Mouse (Mus musculus) embryonic facial prominence, embryonic 10.5 days (tissue): ENCODE measurements at regions not wholly inside any gene's neighbourhood (a gene's known extent, or its start where the extent isn't known, plus 50 kb on each side); places are given as distances from the start of the nearest gene placed in this dataset.
A peak's percentile ranks its signal among the peaks of the same experiment; 100 is the strongest.

ENCODE experiments used
- DNase-seq: peaks from one replicate; pipeline ENCODE4 v3.0.0-alpha.2; 2017; ENCODE audit warnings: low spot score
- H3K27ac ChIP-seq: fragments of 300-500 bp; sonication (generic); replicated peaks from 2 replicates; pipeline ENCODE4 v1.5.1; 2016; ENCODE audit warnings: mild to moderate bottlenecking
- H3K27me3 ChIP-seq: fragments of 300-500 bp; sonication (generic); replicated peaks from 2 replicates; pipeline ENCODE4 v1.6.1; 2016; ENCODE audit warnings: low read depth, mild to moderate bottlenecking; ENCODE audit not compliant: poor library complexity, severe bottlenecking
- H3K36me3 ChIP-seq: fragments of 300-500 bp; sonication (generic); replicated peaks from 2 replicates; pipeline ENCODE4 v1.6.1; 2016; ENCODE audit warnings: mild to moderate bottlenecking, moderate library complexity
- H3K4me1 ChIP-seq: fragments of 300-500 bp; sonication (generic); 2 replicates; pipeline ENCODE4 v1.6.1; 2016
- H3K4me3 ChIP-seq: fragments of 300-500 bp; sonication (generic); 2 replicates; pipeline ENCODE4 v1.5.1; 2016; ENCODE audit warnings: mild to moderate bottlenecking, moderate library complexity
- H3K9me3 ChIP-seq: fragments of 300-500 bp; sonication (generic); 2 replicates; pipeline ENCODE4 v1.6.1; 2016; ENCODE audit warnings: mild to moderate bottlenecking
- WGBS: fragments of 180-500 bp; shearing (Covaris S2); methylation state at CpG from one replicate; pipeline ENCODE4 v1.1.7; 2016; 5-methylcytosine and 5-hydroxymethylcytosine counted together

- no peak overlapping the region for H3K27ac ChIP-seq
- no peaks in the 10 kb centered on the region; the same call in 1 of the 2 replicates for H3K27me3 ChIP-seq
- no peak overlapping the region for H3K4me3 ChIP-seq
- no peaks in the 10 kb centered on the region for H3K9me3 ChIP-seq
- no peaks in the 10 kb centered on the region for H3K4me1 ChIP-seq
- no peaks in the 10 kb centered on the region for H3K36me3 ChIP-seq
- DNase-seq: no peak
- WGBS: 56% methylated on average over 10 of the region's 10 CpGs
These were observed 381.1 kb upstream of the Castor2 start for GRCm38 (mm10) chr5:133718187-133719078.

- H3K27ac ChIP-seq: no peak overlapping the region
- DNase-seq: no peak
- WGBS: 96% methylated on average over 1 of the region's 1 CpGs
These were observed 383.7 kb upstream of the Castor2 start for GRCm38 (mm10) chr5:133715830-133716229.

GRCm38 (mm10) chr5:133712652-133713051 is 386.9 kb upstream of the Castor2 start:
- H3K4me3 ChIP-seq: no peak overlapping the region
- no peaks in the 10 kb centered on the region for H3K9me3 ChIP-seq
- no peaks in the 10 kb centered on the region for H3K4me1 ChIP-seq
- no peaks in the 10 kb centered on the region for H3K36me3 ChIP-seq
- no peaks in the 10 kb centered on the region; the same call in 1 of the 2 replicates for H3K27me3 ChIP-seq
- no peak overlapping the region for H3K27ac ChIP-seq
- WGBS: 60% methylated on average over 3 of the region's 3 CpGs
- no peak for DNase-seq

More at GRCm38 (mm10) chr5:133715830-133716229, 383.7 kb upstream of the Castor2 start:
- H3K4me1 ChIP-seq: no peaks in the 10 kb centered on the region
- no peaks in the 10 kb centered on the region for H3K9me3 ChIP-seq
- no peaks in the 10 kb centered on the region for H3K36me3 ChIP-seq
- H3K27me3 ChIP-seq: no peaks in the 10 kb centered on the region; the same call in 1 of the 2 replicates
- no peak overlapping the region for H3K4me3 ChIP-seq

GRCm38 (mm10) chr5:133708881-133709280 is 390.6 kb upstream of the Castor2 start:
- Histone ChIP-seq H3K4me3 (no peak overlapping the region), H3K4me1 (no peaks in the 10 kb centered on the region), H3K9me3 (no peaks in the 10 kb centered on the region), H3K27me3 (no peaks in the 10 kb centered on the region), H3K27ac (no peak overlapping the region), H3K36me3 (no peaks in the 10 kb centered on the region)
- WGBS: 78% methylated on average over 8 of the region's 8 CpGs
- DNase-seq: no peak

- Histone ChIP-seq H3K27me3 (no peaks in the 10 kb centered on the region), H3K36me3 (no peaks in the 10 kb centered on the region), H3K27ac (no peak overlapping the region), H3K4me3 (no peak overlapping the region), H3K4me1 (no peaks in the 10 kb centered on the region), H3K9me3 (no peaks in the 10 kb centered on the region)
- DNase-seq: no peak
- 86% methylated on average over 2 of the region's 2 CpGs for WGBS
These were observed 413.3 kb upstream of the Castor2 start for GRCm38 (mm10) chr5:133686206-133686605.

- H3K36me3 ChIP-seq: no peaks in the 10 kb centered on the region
- H3K27me3 ChIP-seq: no peaks in the 10 kb centered on the region
- H3K9me3 ChIP-seq: no peaks in the 10 kb centered on the region
- WGBS: 72% methylated on average over 10 of the region's 10 CpGs
- no peak for DNase-seq
- H3K27ac ChIP-seq: no peak overlapping the region
- no peaks in the 10 kb centered on the region for H3K4me1 ChIP-seq
- no peak overlapping the region for H3K4me3 ChIP-seq
These were observed 416.5 kb upstream of the Castor2 start for GRCm38 (mm10) chr5:133683021-133683420.

GRCm38 (mm10) chr5:133676791-133677450 is 422.6 kb upstream of the Castor2 start:
- no peak for DNase-seq
- no peak overlapping the region for H3K27ac ChIP-seq

GRCm38 (mm10) chr5:133675636-133676035 is 423.9 kb upstream of the Castor2 start:
- H3K36me3 ChIP-seq: no peaks in the 10 kb centered on the region
- no peak overlapping the region for H3K4me3 ChIP-seq
- peaks cover 22% of the 10 kb centered on the region for H3K4me1 ChIP-seq
- 64% methylated on average over 3 of the region's 3 CpGs for WGBS
- H3K9me3 ChIP-seq: no peaks in the 10 kb centered on the region
- no peak overlapping the region for H3K27ac ChIP-seq
- DNase-seq: no peak
- 0 out of 2 replicates have a peak, but pooled peaks cover under 1% of the 10 kb centered on the region for H3K27me3 ChIP-seq

More at GRCm38 (mm10) chr5:133676791-133677450, 422.6 kb upstream of the Castor2 start:
- WGBS: 92% methylated on average over 15 of the region's 15 CpGs
- Histone ChIP-seq H3K4me1 (peaks cover 15% of the 10 kb centered on the region), H3K4me3 (no peak overlapping the region), H3K36me3 (no peaks in the 10 kb centered on the region), H3K27me3 (no peaks in the 10 kb centered on the region), H3K9me3 (no peaks in the 10 kb centered on the region)

GRCm38 (mm10) chr5:133666473-133666872 is 433.0 kb upstream of the Castor2 start:
- 39% methylated on average over 6 of the region's 6 CpGs for WGBS

GRCm38 (mm10) chr5:133662474-133663256 is 436.8 kb upstream of the Castor2 start:
- Histone ChIP-seq H3K4me1 (no peaks in the 10 kb centered on the region), H3K9me3 (no peaks in the 10 kb centered on the region), H3K27me3 (no peaks in the 10 kb centered on the region), H3K27ac (no peak overlapping the region), H3K36me3 (no peaks in the 10 kb centered on the region), H3K4me3 (no peak overlapping the region)
- DNase-seq: no peak
- 84% methylated on average over 7 of the region's 7 CpGs for WGBS

More at GRCm38 (mm10) chr5:133666473-133666872, 433.0 kb upstream of the Castor2 start:
- DNase-seq: peak; percentile 58
- Histone ChIP-seq H3K9me3 (no peaks in the 10 kb centered on the region), H3K27ac (no peak overlapping the region), H3K4me3 (no peak overlapping the region), H3K27me3 (0 out of 2 replicates have a peak, but pooled peaks cover 6% of the 10 kb centered on the region), H3K4me1 (peaks cover 2% of the 10 kb centered on the region), H3K36me3 (no peaks in the 10 kb centered on the region)

GRCm38 (mm10) chr5:133660351-133660750 is 439.2 kb upstream of the Castor2 start:
- no peaks in the 10 kb centered on the region for H3K4me1 ChIP-seq
- H3K9me3 ChIP-seq: no peaks in the 10 kb centered on the region
- no peak for DNase-seq
- WGBS: 89% methylated on average over 11 of the region's 11 CpGs
- H3K36me3 ChIP-seq: no peaks in the 10 kb centered on the region
- H3K27ac ChIP-seq: no peak overlapping the region
- H3K4me3 ChIP-seq: no peak overlapping the region
- no peaks in the 10 kb centered on the region for H3K27me3 ChIP-seq

- no peak overlapping the region for H3K4me3 ChIP-seq
- WGBS: 96% methylated on average over 8 of the region's 8 CpGs
- no peak for DNase-seq
These were observed 442.7 kb upstream of the Castor2 start for GRCm38 (mm10) chr5:133656837-133657236.

More at GRCm38 (mm10) chr5:133656837-133657236, 442.7 kb upstream of the Castor2 start:
- H3K4me1 ChIP-seq: no peaks in the 10 kb centered on the region
- H3K27me3 ChIP-seq: no peaks in the 10 kb centered on the region
- H3K36me3 ChIP-seq: no peaks in the 10 kb centered on the region
- no peaks in the 10 kb centered on the region for H3K9me3 ChIP-seq
- no peak overlapping the region for H3K27ac ChIP-seq
